ENCODE assay signal across 16 mouse cellular contexts in the genomic region with DNA sequence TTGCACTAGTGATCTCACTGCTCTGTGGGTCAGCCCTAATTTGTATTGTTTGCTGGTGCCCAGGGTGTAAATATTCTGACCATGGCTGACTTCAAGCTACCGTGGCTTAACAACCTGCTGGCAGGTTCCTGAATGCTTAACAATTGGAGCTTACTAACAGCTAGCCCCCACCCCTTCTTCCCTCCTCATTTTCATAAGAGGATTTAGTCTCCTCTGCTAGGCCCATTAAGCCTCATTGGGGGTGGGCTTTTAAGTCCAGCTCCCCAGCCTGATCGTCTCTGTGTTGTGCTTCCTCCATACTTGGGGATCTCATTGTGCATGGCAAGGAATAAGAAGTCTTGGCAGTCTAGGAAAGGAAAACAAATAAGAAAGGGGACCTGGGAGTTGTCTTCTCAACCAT.
"Had no signal": no experiment of that assay in that cellular context is flagged by ENCODE, and none has a peak within 500 bp of the region (broad histone marks: within the 10 kb centered on the region; RNA-seq: fewer than 3 reads in every experiment).

No protein-coding gene starts in this region.

- H3K36me3 ChIP-seq: intestine, embryonic 15.5 days; limb, embryonic 13.5 days; liver, embryonic 15.5 days; neural tube, embryonic 15.5 days; stomach, embryonic 15.5 days had no signal

- H3K9ac ChIP-seq: intestine, embryonic 15.5 days; limb, embryonic 13.5 days; liver, embryonic 15.5 days; neural tube, embryonic 15.5 days; stomach, embryonic 15.5 days had no signal

- H3K4me1 ChIP-seq: intestine, embryonic 15.5 days; limb, embryonic 13.5 days; liver, embryonic 15.5 days; stomach, embryonic 15.5 days had no signal

- H3K9me3 ChIP-seq: intestine, embryonic 15.5 days; limb, embryonic 13.5 days; liver, embryonic 15.5 days; neural tube, embryonic 15.5 days; stomach, embryonic 15.5 days had no signal

- H3K4me2 ChIP-seq: intestine, embryonic 15.5 days; limb, embryonic 13.5 days; liver, embryonic 11.5 days; liver, embryonic 15.5 days; neural tube, embryonic 15.5 days; stomach, embryonic 15.5 days had no signal

- H3K27ac ChIP-seq: intestine, embryonic 15.5 days; limb, embryonic 13.5 days; liver, embryonic 15.5 days; neural tube, embryonic 15.5 days; stomach, embryonic 15.5 days had no signal

- ATAC-seq: intestine, embryonic 15.5 days; lung, postnatal 0 days had no signal

- H3K27me3 ChIP-seq: intestine, embryonic 15.5 days; limb, embryonic 13.5 days; liver, embryonic 15.5 days; neural tube, embryonic 15.5 days; stomach, embryonic 15.5 days had no signal

- H3K4me3 ChIP-seq: intestine, embryonic 15.5 days; limb, embryonic 13.5 days; liver, embryonic 15.5 days; myocyte; neural tube, embryonic 15.5 days; stomach, embryonic 15.5 days had no signal

- DNase-seq: kidney, adult 18-20 months; kidney, postnatal 10 days; left cerebral cortex, postnatal 4 days; lung, adult 2 months; lung, postnatal 36 days; right cerebral cortex, postnatal 14 days; thymus, adult 2 months; thymus, postnatal 25 days had no signal
